Mouse (Mus musculus) adrenal gland, adult 2 months (tissue): ENCODE results near the gene Btf3l4. TPM values are rescaled to one million over a fixed set of nuclear protein-coding genes. Genes with fewer than 3 reads are reported as not detected.

Experiments used
- DNase-seq: peaks from one replicate; pipeline ENCODE4 v3.0.0; 2021
- polyA plus RNA-seq: library from polyadenylated mRNA; depleted of rRNA; stranded (reverse); fragments of >200 nt; gene quantifications from 2 replicates; pipeline ENCODE4 v1.2.3, GENCODE M21; 2012; rRNA removed
- total RNA-seq, 2 experiments: library from RNA; stranded (reverse); gene quantifications; 2 replicates each; pipeline ENCODE4 v1.2.3; 2021

Gene Btf3l4
- total and polyA plus RNA-seq, 3 experiments: 6.0 to 146 (median 124) TPM

DNA sequence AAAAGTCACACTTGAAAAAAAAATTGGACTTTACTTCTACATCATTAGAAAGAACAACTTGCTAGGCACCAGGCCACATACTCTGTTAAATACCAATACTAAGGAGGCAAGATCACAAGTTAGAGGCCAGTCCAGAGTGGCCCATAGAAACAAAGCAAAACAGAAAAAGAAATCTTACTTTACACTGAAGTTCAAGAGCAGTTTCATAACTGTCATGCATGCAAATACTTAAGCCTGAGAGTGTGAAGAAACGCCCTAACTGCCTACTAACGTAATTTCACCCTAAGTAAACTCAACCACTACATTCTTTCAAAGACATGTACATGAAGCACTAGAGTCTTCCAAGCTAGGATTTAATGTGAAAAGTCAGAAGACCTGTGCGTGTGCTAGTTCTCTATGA, 7.7 kb downstream of the Btf3l4 start:
- DNase-seq: no peak

DNA sequence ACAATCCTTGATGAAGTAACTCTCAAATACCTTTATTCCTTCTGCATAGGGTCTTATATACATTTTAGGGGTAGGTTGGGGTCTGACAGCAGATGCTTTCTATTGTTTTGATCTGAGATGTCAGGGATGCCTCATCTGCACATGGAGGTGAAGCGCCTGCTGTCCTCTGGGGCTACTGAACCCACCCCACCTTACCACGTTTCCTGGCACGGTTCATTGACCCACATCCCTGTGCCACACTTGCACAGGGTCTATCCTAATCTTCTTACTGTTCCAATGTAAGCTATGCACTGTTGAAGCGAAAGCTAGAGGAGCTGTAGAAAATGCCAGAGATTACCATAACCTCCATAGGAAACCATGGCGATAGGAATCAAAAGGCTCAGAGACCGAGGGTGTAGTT, 21.9 kb downstream of the Btf3l4 start:
- DNase-seq: no peak

DNA sequence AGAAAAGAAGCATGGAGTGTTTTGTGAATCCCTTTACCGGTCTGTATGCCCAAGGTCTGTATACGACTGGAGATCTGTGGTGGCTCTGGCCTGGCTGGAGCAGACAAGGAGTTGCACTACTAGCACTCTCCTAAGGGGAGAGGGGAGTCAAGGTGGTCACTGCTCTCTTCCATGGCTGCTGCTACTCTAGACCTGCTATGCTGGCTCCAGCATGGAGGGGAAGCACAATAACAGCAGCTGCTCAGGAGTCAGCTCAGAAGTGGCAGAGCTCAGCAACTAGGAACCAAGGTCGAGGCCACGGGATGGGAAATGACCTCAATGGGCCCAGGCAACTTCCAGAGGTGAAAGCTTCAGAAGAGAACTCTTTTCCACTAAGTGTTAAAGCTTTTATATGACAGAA, 22.3 kb downstream of the Btf3l4 start:
- DNase-seq: peak; percentile 16

DNA sequence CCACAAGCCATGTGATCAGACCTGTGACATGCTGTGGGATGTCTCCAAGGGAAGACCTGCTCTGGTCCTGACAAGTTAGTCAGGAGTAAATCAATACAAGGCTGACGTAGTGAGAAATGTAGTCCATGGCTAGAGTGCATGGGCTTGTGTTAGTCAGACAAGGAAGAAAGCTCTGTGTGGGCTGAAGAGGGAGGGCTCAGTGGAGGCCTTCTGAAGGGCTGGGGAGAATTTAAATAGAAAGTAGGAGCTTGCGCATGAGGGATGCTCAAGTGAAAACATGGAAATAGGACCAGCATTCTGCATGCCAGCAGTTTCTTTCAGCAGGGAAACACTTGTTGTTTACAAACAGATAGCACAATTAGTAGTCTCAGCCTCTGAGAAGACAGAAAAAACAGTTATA, 29.9 kb downstream of the Btf3l4 start:
- no peak for DNase-seq

DNA sequence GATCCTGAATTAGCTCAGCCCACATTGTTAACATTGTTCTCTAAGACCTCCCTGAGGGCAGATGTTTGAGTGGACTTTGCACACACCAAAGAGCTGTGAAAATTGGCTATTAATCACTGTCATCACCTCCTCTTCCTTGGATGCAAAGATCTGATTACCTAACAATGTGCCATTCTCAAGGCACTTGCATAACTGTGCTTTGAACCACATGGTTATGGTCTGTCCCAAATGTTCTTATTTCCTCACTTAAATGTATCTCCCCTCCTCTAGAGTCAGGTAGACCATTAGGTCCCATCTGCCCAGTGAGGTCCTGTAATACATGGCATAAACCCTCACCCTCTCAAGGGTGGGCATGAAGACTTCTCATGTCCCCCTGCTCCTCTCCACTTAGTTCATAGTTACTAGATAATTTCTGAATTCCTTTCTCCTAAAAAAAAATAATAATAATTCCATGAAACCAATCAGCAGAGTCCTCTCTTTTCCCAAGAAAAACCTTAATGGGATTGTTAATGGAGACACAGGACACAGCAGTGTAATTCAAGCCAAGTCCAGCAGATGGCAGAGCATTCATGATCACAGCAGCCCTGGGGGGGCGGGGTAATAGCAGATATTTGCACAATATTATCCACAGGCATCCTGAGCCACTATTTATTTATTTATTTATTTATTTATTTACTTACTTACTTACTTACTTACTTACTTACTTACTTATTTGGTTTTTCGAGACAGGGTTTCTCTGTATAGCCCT, 35.2 kb downstream of the Btf3l4 start:
- DNase-seq: peak; percentile 70

DNA sequence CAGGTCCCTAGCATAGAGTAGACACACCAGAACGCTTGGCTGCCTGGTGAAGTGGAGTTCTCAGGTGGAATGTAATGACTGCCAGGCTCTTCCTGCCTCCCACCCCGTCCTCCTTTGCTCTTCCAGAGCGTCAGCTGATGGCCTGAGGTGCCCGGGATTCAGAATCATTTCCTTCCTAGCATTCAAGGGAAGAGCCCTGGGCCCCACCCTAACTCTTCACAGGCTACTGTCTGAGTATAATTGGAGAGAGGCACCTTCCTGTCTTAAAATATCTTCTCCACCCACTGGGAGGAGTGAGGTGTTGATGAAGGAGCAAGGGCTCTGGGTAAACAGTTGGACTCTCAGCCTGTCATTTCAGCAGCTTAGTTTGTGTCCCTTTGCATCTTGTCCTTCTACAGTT, 36.7 kb downstream of the Btf3l4 start:
- no peak for DNase-seq

DNA sequence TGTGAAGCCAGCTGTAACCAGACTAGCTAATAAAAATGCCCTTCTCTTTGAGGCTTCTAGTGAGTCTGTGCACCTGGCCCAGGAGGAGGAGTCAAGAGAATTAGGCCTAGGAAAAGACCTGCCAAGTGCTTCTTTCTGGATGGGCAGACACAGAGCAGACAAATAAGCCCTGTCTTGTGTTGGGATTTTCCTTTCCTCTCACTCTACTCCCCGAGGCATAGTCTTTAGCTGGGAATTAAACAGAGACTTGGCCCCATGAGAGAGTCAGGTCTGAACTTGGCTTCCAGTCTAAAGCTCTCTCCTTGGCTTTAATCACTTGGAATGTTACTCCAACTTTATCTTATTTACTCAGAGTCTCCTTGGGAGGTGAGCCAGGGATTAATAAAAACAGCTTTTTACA, 39.5 kb downstream of the Btf3l4 start:
- no peak for DNase-seq

DNA sequence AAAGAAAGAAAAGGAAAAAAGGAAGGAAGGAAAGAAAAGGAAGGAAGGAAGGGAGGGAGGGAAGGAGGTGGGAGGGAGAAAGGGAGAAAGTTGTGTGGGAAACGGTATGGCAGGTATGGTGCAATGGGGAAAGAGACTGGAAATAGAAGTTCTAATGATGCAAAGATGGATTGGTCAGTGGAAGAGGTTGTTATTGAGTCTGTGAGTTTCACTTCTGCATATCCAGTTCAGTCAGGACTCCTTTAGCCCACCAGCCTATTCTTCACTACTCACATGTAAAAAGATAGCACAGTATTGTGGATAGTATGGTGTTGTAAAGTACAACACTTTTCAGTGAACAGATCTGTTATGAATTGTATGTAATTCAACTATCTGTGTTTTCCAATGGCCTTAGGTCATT, 42.9 kb downstream of the Btf3l4 start:
- DNase-seq: no peak

DNA sequence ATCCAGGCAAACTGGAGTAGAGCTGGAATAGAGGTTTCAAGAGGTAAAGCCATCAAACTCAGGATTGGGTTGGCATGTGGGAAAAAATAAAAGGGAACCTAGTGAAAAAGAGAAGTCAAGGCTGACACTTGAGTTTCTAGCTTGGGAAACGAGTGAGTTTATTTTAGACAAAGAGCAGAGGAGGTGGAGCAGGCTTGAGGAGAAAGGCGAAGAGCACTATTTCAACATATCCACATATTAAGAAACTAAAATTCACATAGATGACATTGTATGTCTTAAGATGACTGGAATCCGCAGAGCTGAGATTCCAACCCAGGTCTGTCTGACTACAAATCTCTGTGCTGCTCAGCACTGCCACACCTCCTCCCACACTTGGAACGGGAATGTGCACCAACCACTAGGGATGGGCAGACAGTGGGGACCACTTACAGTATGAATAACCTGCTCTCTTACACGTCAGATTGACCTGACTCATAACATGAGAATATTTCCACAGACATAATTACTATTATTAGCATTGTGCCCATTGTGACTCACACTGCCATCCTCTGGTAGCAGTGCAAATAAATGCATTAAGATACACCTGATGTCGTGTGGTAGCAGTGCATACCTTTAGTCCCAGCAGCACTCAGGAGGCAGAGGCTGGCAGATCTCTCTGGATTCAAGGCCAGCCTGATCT, 44.0 kb downstream of the Btf3l4 start:
- DNase-seq: no peak

DNA sequence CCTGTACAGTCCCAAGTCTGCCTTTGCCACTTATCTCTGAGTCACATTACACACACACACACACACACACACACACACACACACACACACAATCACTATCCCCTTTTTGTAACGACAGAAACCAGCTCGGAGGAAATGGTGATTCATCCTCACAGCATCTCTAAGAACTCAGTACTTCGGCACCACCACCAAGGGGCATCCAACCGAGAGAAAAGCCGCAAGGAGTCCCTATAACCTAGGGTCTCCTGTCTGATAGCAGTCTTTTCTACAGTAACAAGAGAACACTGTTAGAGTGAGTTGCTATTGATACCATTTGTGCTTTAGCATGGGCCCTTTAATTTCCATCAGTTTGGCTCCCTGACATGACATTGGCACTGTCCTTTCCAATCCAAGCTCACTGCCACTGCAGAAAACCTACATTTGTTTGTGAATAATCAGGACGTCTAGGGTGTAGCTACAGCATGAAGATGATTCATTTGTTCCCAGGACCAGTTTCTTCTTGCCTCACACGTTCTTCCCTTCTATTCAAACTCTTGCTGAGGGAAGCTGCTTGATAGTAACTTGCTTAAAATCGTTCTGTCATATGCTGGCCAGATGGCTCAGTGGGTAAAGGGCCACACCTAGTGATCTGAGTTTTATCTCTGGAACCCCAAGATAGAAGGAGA, 50.9 kb downstream of the Btf3l4 start:
- peak; percentile 59 for DNase-seq

DNA sequence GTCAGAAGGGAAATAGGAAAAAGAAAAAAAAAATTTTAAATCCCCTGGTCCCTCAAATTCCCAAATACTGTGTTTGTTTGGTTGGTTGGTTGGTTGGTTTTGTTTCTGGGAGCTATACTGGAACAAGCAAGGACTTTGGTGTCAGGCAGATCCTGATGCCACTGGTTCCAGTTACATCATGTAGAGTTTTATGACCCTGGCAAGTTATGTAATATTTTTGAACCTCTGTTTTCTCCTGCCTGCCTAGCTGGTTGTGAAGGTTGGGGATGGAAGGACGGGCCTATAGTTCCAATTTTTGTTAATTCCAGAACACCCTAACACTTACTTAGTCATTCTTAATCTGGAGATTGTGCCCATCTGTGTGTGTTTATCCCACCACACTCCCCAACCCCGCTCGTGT, 51.8 kb downstream of the Btf3l4 start:
- no peak for DNase-seq

DNA sequence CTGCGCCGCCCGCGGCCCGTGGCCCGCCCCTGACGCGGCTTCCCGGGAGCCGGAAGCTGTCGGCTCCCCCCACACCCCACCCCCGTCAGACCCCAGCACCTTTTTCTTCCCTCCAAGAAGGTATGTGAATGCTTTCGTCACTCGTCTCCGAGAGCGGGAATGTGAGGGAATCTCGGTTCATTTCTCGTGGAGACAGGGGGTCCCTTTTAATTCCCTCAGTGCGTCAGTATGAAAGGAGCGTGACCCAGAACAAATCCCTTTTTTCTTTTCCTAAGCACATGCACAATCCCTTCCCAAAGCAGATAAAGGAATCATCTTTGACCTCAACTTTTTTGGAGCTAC, 52.6 kb downstream of the Btf3l4 start:
- DNase-seq: no peak

DNA sequence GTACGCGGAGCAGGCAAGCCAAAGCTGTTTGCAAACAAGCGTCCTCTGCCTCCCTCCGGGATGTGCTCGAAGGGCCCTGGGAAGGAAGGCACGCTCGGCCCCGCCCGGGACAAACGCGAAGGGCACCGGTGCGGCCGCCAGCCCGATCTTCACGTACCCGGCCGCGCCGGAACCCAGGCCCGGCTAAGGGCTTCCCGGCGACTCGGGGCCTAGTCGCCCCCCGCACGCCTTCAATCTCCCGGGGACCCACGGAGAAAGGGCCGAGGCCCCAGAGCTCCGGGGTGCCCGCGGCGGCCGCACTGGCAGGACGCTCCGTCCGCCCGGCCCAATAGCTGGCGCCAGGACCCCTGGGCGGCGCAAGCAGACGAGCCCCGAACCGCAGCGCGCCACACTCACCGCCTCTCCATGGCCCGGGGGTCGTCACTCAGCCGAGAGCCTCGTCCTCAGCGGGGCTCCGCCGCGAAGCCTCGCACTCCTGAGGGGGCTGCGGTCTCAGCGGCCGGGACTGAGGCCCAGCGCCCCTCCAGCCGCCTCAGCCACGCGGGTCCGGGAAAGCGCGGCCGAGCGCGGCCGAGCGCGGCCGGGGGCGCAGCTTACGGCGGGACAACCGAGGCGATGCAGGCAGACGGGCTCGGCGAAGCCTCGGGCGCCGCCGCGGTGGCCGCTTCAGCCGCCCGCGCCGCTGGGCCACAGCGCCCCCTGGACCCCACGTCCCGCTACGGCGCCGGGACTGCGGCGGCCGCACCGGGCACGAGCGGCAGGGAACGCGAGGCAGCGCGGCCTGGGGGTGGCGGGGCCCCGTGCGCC, 53.2 kb downstream of the Btf3l4 start, which contains the start of gene Zfyve9:
TSS of gene Zfyve9 (minus strand) at position 742 of the 807 bp plus-strand sequence.
- DNase-seq: peak; percentile 92

DNA sequence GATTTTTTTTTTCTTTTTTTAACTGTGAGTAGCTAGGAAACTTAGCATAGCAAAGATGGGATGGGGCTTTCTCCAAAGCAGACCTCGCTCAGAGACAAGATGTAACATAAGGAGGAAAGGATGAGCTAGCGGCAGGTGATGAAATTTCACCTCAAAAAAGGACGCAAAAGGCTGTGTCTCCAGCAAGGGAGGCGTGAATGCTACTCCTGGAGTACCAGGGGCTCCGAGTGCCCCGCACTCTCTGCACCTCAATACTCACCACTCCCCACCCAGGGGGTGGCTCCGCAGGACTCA, 53.7 kb downstream of the Btf3l4 start:
- no peak for DNase-seq

DNA sequence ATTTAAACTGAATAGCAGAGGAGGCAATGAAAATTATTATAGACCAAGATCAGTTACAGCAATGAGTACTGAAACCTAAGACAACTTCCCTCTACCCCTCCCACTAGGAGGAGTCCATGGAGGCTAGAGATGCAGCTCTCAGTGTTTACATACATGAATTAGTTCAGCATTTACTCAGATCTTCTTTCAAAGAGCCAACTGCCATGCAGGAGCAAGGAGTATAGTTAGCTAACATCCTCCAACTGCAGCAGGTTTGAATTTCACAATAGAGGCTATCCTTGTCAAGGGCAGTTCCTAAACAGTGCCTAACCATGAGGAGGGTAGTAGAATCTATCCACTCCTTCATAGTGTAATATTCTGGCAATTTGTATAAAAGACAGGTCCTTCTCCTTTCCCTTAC, 64.9 kb downstream of the Btf3l4 start:
- DNase-seq: no peak

Other genes with a start within 250 kb of the Btf3l4 start
- gene Cc2d1b, start 213.7 kb downstream of the Btf3l4 start, total RNA-seq: 10 to 100 TPM; 37.3 to 42.1 TPM
- gene Cc2d1b, start 213.7 kb downstream of the Btf3l4 start, polyA plus RNA-seq: 26.7 and 33.0 TPM in 2 replicates
- gene 3110021N24Rik, start 114.0 kb downstream of the Btf3l4 start, total RNA-seq: under 1 TPM; 0.62 to 0.92 TPM
- 0.07 and 0.49 TPM in 2 replicates for gene 3110021N24Rik, start 114.0 kb downstream of the Btf3l4 start, polyA plus RNA-seq
- gene Zfyve9, start 52.8 kb downstream of the Btf3l4 start, total RNA-seq: 10 to 100 TPM; 27.2 to 28.9 TPM
- gene Zfyve9, start 52.8 kb downstream of the Btf3l4 start, polyA plus RNA-seq: 4.1 and 4.5 TPM in 2 replicates
- gene Txndc12, start 987 bp upstream of the Btf3l4 start, total RNA-seq: 10 to 100 TPM; 71.6 to 75.7 TPM
- gene Txndc12, start 987 bp upstream of the Btf3l4 start, polyA plus RNA-seq: 6.4 and 10.6 TPM in 2 replicates
- gene Kti12, start 14.2 kb upstream of the Btf3l4 start, total RNA-seq: 10 to 100 TPM; 30.1 to 30.9 TPM
- 51.8 and 56.3 TPM in 2 replicates for gene Kti12, start 14.2 kb upstream of the Btf3l4 start, polyA plus RNA-seq
- not detected for gene A730015C16Rik, start 15.0 kb upstream of the Btf3l4 start, total RNA-seq
- 0.26 TPM in 1 of 2 replicates, not detected in the other for gene A730015C16Rik, start 15.0 kb upstream of the Btf3l4 start, polyA plus RNA-seq
- 10 to 100 TPM; 38.6 to 51.5 TPM for gene Rab3b, start 45.4 kb upstream of the Btf3l4 start, total RNA-seq
- gene Rab3b, start 45.4 kb upstream of the Btf3l4 start, polyA plus RNA-seq: 41.6 and 46.6 TPM in 2 replicates
- gene Nrd1, start 167.0 kb upstream of the Btf3l4 start, total RNA-seq: 100 to 1,000 TPM; 116 to 192 TPM
- 8.8 and 8.9 TPM in 2 replicates for gene Nrd1, start 167.0 kb upstream of the Btf3l4 start, polyA plus RNA-seq